Mouse (Mus musculus) ovary, postnatal 36 days (tissue): ENCODE data around the gene Lrrc8d.
"Not testable (repeated sequence)": the region's sequence is repeated elsewhere in the genome, so short reads cannot be mapped to it uniquely, and the experiment has no call there.

Source experiments
- DNase-seq: peaks from one replicate; pipeline ENCODE4 v3.0.0; 2022; ENCODE audit warnings: low spot score, mixed read lengths

Lrrc8d gene

DNA sequence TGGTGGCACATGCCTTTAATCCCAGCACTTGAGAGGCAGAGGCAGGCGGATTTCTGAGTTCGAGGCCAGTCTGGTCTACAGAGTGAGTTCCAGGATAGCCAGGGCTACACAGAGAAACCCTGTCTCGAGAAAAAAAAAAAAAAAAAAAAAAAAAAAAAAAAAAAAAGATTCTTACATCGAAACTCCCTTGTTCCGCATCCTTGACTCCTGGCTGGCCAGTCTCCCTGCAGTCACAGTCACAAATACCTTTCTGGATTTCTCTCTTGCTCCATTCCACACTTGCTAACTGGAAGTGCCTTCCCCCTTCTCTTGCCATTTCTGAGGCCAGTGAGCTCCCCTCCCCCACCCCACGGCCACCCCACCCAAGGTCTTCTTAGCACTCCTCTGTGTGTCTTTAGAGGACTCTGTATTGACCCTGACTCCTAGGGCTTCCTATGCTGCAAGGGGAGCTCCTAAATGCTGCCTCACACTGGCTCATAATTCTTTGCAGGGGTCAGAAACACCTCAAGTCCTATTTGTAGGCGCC lies 13.9 kb upstream of the Lrrc8d start:
- not testable (repeated sequence) for DNase-seq

DNA sequence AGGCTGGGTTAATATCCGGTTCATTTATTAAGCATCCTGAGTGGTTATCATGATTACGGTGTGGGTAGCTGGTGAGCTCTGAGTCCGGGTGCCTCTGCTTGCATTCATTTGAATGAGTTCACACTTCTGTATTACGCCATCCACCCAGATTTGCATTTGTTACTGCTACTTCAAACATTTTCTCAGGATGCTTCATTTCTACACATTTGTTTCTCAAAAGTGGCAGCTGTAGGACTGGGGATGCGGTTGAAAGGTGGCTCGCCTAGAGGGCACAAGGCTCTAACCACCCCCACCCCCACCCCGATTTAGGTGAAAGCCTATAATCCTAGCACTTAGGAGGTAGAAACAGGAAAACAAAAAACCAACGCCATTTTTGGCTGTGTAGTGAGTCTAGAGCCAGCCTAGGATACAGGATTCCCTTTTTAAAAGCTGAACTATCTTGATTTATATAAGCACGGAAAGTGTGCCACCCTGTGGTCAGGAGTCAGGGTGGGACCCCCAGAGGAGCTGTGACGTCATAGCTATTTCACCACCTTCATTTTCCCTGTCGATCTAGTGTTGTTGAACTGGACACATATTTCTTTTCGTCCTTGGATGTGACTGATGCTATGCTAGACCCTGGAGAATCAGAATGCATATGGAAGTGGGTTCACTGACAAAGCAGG lies 13.3 kb upstream of the Lrrc8d start:
- no peak for DNase-seq

DNA sequence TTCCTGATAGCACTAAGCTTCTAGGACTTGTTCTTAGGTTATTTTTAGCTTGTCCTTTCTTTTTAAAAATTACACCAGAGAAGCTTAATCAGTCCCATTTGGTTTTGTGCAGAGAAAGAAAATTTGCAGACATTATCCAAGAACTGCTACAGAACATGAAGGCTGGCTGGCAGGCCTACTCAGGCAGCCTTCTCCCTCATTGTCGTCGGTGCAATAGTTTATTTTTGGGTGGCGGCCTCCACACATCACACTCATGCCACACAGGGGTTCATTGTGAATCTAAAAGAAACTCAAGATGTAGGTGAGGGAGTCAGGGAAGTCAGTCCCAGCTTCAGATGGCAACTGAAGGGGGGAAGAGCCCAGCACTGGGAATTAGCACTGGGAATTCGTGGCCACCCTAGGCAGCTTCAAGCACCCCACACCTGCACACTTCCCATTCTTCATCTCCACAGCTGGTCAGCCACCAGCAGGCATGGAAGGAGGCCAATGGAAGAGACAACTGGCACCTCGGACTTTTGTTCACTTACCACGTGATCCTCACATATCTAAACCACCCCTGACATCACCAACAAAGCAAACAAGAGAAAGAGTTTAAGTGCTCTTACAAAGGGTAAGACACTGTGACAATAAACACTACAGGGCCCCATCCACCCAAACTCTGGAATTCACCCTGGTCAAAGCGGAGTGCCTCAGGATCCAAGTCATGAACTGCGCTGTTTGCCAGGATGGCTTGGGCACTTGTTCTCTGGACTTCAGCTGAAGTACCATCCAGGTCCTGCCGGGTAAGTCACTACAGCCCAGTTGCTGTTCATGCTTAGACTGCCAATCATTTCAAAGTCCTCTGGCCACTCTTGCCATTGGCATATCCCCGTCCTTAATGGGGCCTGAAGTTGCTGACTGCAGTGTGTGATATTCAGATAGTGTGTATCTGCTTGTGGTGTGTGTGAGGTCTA lies 9.0 kb upstream of the Lrrc8d start:
- DNase-seq: no peak

DNA sequence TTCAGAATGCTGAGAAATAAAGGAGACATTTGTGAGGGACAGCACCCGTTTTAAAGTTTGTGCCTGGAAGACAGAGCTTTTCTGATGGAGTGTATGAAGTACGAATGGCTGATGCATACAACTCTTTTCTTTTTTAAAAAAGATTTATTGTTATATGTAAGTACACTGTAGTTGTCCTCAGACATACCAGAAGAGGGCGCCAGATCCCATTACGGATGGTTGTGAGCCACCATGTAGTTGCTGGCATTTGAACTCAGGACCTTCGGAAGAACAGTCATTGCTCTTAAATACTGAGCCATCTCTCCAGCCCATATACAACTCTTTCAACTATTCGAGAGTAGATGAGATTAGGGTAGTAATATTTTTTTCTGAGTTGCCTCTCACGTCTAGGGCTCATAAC lies 8.1 kb upstream of the Lrrc8d start:
- no peak for DNase-seq

DNA sequence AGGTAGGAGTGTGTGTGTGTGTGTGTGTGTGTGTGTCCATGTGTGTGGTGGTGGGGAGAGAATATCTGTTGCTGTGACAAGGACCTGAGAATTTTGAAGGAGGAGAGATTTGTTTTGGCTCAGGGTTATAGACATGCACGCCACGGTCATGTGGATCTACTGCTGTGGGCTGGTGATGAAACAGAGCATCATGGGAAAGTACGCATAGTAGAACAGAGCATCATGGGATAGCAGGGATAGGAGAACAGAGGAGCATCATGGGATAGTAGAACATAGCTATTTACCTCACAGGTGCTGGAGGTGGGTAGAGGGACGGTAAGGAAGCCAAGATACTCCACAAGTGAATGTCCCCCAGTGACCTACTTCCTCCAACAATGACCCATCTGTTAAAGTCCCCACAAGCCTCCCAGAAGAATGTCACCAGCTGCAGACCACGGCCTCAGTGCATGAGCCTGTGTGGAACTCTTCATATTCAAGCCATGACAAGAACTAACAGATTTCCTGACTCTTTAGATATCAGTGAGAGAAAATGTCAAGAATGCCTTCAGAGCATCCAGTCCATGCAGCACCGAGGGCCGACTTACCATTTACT lies 5.3 kb upstream of the Lrrc8d start:
- DNase-seq: no peak

DNA sequence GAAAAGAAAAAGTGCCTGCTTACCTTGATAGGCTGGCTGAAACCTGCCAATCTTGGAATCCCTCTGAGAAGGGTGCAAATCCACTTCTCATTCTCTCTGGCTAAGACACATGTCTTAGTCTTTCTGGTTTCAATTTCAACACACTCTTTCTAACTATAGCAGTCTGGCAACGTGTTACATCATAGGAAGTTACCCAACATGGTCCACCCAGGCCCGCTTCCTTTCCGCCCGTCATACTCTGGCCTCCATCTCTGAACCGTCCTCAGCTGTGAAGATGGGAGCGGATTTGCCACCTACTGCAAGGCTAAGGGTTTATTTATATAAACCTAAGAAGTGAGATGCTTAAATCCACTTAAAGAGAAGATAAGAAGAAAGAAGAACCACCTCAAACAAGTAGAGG lies 3.7 kb upstream of the Lrrc8d start:
- no peak for DNase-seq

DNA sequence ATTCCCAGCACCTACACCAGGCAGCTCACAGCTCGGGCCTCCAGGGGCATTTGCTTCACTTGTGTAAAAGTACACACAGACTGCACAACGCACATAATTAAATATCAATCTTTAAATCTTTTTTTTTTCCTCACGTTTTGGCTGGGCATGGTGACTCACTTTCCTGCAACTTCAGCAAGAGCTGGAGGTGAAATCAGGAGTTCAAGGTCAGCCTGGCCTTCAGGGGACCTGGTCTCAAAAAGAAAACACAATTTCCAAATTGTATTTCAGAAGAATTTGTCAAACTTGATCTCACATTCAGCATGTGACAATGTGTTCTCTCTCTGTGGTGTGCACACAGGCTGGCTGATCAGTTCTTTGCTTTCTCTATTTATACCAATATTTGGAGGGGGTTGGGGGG lies 1.9 kb upstream of the Lrrc8d start:
- no peak for DNase-seq

DNA sequence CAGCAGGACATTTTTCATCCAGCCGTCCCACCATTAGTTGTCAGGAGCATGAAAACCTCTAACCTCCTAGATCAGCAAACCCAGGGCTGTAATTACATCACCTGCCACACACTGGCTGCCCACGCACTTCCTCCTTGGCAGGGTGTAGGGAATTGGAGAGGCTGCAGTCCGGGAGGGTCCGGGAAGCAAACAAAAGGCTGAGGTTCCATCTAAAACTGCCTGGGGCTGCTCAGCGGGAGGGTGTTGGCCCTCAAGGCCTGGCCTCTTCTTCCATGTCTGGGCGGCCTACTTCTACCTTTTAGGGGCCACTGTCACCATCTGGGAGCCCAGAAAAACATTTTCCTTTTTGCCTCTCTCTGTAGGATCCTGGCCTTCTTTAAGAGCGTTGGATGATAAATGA lies 1.1 kb upstream of the Lrrc8d start:
- peak; percentile 36 for DNase-seq

DNA sequence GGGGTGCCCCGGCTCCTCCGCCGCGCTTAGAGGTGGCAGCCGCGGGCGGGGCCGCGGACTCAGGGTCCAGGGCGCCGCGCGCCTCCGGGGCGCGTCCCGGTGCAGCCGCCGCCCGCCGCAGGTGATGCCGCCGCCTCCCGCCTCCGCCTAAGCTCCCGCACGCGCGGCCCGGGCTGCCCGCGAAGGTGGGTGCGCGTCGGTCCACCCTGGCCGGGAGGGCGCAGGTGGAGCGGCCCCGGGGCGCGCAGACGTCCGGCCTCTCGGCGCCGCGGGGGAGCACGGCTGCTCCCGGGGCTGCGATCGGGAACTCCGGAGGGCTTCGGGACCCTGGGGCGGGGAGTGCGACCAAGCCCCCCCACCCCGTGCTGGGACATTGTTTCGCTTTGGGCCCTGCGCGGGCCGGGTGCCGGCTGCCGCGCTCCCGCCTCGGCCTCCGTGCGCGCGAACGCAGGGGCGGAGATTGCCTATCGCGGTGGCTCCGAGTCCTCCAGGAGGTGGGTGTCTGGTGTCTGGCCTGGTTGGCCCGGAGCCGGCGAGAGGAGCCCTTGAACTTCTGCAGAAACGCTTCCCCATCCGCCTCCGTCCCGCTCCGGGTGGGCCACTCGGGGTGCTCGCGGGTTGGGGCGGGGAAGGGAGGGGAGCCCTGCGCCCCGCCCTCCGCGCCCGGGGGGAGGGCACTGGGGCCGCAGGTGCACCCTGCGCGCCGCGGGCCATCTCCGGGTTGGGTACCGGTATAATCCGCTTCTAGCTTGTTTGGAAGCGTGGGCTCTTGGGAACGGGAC lies 492 bp downstream of the Lrrc8d start:
- peak; percentile 84 for DNase-seq

DNA sequence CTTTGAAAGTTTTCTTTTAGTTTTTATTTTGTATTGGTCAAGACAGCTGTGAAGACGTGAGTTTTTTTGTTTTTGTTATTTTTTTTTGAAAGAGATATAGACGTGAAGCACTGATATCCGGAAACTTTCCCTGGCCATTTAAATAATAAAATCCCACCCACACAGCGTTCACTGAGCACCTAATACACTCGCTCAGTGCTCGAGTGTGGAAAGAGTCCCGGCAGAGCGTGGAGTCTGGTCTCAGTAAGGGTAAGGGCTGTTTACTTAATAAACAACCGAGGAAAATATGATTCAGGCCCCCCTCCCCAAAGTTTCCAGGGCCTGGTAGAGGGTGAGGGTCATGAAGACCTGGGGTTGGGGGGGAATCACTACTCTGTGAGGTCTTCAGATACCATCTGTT lies 1.6 kb downstream of the Lrrc8d start:
- DNase-seq: no peak

DNA sequence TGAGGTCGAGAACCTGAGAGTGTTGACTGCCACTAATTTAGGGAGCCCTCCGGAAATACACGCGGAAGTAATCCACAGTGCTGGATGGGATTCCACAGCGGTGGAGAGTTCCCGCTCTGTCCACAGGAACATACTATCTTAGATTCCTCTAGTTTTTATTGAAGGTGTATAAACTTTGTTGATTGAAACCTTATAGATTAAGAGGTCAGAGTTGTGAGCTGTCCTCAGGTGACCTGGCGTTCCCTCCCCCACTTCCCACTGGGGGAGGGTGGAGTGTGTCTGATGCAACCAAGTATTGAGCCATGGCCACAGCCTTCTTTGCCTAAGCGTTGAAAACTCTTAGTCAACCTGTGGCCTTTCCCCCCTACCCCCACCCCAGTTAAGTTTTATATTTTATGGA lies 2.1 kb downstream of the Lrrc8d start:
- peak; percentile 33 for DNase-seq

DNA sequence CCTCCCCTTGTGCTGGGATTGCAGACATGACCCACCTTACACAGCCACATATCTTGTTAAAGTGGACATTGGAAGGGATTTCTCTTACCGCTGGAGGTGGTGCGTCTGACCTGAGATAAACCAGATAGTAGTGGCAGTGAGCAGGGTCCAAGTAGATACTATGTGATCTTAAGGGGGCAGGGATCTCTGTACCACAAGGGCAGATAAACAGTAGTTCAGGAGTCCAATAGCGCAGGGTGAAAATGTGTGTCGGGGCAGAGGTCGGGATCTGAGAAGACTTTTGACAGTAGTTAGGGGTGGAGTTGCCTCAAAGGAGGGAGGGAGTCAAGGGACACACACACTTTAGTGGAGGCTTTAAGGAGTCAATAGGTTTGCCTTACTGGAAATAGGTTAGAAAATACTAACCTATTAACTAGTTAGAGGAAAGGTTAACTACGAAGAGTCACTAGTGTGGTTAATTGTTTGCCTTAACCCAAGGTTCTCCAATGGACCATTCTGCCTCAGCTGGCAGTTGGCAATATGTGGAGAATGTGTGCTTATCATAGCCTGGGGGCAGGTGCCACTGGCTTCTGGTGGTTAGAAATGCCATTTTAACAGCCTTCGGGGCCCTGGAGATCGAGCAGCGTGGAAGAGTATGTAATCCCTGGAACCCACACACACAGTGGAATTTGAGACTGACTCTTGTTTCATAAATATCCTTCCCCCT lies 3.0 kb downstream of the Lrrc8d start:
- DNase-seq: no peak

DNA sequence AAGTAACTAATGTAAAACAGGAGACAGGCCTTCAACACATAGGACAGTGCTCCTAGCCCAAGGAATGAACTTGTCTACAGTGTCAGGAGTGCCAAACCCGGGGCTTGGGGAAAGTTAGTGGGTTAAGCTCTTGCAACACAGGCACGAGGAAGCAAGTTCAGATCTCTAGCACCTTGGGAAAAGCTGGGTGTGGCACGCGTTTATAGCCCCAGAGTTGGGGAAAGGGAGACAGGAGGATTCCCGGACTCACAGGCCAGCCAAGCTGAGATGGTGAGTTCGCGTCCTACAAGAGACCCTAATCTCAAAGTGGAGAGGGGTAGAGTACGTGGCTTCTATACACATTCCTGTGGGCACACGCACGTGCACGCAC lies 3.5 kb downstream of the Lrrc8d start:
- DNase-seq: no peak

DNA sequence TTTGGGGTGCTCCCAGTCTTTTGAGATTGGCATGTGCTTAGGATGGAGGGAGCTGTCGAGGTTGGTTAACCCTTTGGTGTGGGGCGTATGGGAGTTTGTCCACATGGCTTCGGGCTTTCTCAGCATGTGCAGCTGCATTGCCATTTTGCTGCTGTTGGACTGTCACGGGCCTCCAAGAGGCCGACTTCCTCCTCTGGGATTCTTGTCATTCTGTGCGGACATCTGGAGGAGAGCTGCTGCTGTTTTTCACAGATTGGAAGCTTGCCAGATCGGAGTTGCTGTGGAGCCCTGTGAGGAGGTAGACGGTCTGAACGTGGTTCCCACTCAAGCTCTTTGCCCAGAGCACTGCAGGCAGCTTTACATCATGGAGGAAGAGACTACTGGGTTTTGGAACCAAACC lies 4.8 kb downstream of the Lrrc8d start:
- DNase-seq: no peak

DNA sequence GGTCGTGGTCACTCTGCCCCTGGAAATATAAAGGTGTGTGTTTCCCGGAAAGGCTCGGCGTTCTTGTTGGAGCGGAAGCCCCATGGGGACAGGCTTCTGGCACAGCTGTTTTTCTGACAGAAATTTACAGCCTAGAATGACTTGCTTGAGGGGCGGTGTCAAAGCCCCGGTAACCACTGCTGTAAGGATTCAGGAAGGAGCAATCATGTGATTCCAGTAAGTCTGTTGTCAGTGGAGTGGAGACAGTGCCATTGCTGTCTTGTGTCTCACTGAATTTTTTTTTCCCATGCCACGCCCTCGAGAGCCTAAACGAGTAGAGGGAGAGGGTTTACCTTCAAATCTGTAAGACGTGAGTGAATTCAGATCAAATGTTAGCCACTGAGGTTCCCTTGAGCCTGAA lies 6.9 kb downstream of the Lrrc8d start:
- DNase-seq: no peak

DNA sequence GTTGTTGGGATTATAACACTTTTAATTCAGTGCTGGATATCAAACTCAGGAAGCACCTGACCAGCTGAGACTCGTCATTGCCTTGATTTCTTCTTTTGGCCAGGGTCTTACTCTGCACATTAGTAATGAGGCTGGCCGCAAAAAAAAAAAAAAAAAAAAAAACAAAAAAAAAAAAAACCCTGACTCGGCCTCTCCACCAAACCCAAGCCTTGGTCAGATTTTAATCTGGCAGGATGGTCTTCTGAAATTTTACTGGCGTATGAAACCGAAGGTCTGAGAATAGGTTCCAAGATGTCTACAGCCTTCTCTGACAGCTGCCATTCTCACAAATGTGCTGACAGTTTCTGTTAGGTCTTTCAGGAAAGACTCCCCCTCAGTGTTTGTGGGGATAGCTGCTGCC lies 8.5 kb downstream of the Lrrc8d start:
- DNase-seq: no peak

DNA sequence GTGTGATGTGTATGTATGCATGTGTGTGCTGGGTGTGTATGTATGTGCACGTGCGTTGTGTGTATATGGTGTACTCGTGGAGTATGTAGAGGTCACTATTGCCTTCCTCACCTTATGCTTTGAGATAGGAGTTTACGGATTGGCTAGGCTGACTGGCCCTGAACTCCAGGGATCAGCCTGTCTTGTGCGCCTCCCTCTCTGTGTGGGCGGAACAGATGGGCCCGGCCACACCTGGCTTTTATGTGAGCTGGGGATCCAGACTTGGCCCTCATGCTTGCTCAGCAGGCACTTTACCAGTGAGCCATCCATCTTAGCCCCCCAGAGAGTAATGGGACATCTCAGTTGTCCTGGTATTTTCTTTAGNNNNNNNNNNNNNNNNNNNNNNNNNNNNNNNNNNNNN lies 10.7 kb downstream of the Lrrc8d start:
- DNase-seq: no peak

DNA sequence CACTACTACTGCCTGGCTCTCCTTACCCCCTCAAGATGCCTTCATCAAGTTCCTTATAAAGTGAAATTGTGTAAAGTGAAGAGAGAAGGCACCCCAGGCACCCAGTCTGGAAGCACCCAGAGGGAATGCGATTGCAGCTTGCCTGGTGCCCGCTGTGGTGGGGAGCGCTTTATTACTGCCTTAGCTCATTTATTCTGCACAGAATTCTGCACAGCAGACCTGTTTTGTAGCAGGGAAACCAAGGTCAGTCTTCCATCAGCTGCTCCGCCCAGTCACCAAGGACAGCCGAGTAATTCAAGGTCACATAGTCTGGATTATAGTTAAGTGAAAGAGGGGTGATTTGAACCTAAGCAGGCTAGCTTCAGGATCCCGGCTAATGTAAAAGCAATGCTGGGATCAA lies 14.7 kb downstream of the Lrrc8d start:
- DNase-seq: no peak

DNA sequence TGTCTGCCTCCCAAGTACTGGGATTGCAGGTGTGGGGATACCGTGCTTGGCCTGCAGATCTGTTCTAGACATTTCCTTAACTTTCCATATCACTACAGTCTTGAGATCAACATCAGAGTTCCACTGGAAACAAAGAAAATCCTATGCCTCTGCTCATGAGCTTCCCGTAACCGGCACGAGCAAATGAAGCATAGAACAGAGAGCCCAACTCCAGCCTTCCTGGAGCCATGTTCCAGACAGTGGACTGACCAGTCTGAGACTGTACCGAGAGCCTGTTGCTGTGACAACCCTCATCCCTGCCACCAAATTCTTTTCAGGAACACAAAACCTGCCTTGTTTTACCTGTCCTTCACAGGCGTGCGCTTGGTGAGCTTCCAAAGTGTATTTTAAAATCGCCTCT lies 15.3 kb downstream of the Lrrc8d start:
- DNase-seq: no peak

DNA sequence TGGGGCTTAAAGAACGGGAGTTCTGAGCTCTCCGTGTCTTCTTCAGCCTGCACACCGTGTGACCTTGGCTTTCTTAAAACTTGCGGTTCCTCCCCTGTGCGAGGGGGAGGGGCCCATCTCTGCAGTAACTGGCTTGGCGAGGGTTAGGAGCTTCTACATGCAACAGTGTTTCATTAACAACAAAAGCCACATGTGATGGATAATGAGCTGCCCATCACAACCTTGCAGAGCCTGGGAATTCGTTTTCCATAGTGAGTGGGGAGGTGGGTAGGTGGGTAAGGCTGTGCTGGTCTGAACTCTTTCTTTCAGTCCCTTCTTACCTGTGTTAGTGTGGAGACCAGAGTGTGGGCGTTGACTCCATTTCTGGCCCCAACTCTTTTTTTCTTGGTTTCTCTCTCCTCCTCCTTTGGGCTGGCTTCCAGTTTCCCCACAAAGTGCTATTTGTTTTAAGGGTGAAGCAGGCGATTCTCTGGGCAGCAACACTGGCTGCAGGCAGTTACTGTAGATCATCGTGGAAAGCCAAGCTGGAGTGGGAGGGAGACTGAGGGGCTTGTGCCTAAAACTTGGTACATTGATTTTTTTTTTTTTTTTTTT lies 15.9 kb downstream of the Lrrc8d start:
- peak; percentile 60 for DNase-seq

DNA sequence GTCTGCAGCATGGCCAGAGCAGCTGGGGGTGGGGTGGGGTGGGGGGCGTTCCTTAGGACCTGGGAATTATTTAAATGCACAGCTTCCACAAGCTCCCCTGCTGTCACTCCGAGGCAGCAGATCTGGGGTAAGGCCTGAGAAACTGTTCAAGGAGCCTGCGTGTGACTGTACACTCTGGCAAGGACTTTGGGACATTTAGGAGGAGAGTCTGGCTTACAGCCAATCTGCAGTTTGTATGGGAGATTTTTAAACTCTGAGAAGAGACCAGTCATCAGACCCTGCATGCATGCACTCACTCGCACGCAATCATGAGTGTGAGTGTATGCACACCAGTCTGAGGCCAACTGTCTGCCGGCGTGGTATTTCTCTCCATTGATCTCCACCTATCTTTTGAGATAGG lies 17.5 kb downstream of the Lrrc8d start:
- DNase-seq: no peak
